ENCODE assay signal across 16 mouse cellular contexts in the genomic region with DNA sequence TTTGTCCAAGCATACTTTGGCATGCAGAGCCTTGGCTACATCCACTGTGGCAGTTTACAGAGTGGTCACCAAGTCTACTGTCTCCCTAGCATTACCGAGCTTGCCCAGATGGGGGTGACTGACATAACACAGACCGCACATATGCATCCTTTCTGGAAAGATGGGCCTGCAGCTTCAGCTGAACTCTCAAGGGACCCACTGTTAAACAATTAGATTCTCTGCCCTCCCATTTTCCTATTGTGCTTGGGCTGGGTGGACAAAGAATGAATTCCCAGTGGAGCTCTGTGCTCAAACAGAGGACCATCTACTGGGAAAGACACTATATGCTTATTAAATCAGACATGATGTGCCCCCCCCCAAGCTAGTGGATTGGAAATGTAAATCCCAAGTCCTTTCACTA. TPM values are rescaled to one million over a fixed set of nuclear protein-coding genes. Genes with fewer than 3 reads are reported as not detected.
DNase-seq lines count a peak whose midpoint lies in the region; ATAC-seq and TF ChIP-seq lines count a peak whose summit lies in the region.
"Had no signal": no experiment of that assay in that cellular context is flagged by ENCODE, and none has a peak within 500 bp of the region (broad histone marks: within the 10 kb centered on the region; RNA-seq: fewer than 3 reads in every experiment).

No protein-coding gene starts in this region.

- ATAC-seq in hindbrain, embryonic 11.5 days (ENCODE audit: low FRiP score): no peak; the same call in 1 of the 2 replicates
- no peak for ATAC-seq in hindbrain, embryonic 13.5 days (ENCODE audit: low FRiP score)
- ATAC-seq in erythroblast, adult 5-6 weeks (replicated peaks; ENCODE audit: low FRiP score, poor library complexity, severe bottlenecking): no peak
- ATAC-seq: forebrain, postnatal 0 days; intestine, embryonic 15.5 days had no signal

- H3K27ac ChIP-seq in hindbrain, embryonic 11.5 days (ENCODE audit: low read depth, low read length): no peak overlapping the region
- H3K27ac ChIP-seq in hindbrain, embryonic 13.5 days: no peak overlapping the region
- no peak overlapping the region for H3K27ac ChIP-seq in MEL (ENCODE audit: control insufficient read depth, low read depth, low read length)
- H3K27ac ChIP-seq: embryonic facial prominence, embryonic 13.5 days; intestine, embryonic 15.5 days; lung, embryonic 15.5 days had no signal

- no peak for TF ChIP-seq RAD21 in MEL (IDR thresholded peaks at IDR 0.05; ENCODE audit: low read depth, low read length)

- WGBS in hindbrain, embryonic 11.5 days: 70% methylated on average over 2 of the region's 2 CpGs
- WGBS in hindbrain, embryonic 13.5 days: 58% methylated on average over 2 of the region's 2 CpGs

- TF ChIP-seq POLR2A in MEL (IDR thresholded peaks at IDR 0.05; ENCODE audit: control insufficient read depth in 1 of 2, insufficient read depth in 1 of 2, low read depth in 1 of 2, low read length in 2 of 2, poor library complexity in 1 of 2): no peak

- no peak overlapping the region for H3K9ac ChIP-seq in hindbrain, embryonic 11.5 days (ENCODE audit: low read depth, low read length)
- no peak overlapping the region for H3K9ac ChIP-seq in hindbrain, embryonic 13.5 days
- no peak overlapping the region for H3K9ac ChIP-seq in MEL (ENCODE audit: control insufficient read depth, low read depth, low read length, poor library complexity, severe bottlenecking)
- H3K9ac ChIP-seq: embryonic facial prominence, embryonic 13.5 days; forebrain, postnatal 0 days; intestine, embryonic 15.5 days; lung, embryonic 15.5 days had no signal

- H3K4me3 ChIP-seq in hindbrain, embryonic 11.5 days (ENCODE audit: low read depth, low read length): no peak overlapping the region
- no peak overlapping the region for H3K4me3 ChIP-seq in hindbrain, embryonic 13.5 days
- no peak overlapping the region for H3K4me3 ChIP-seq in MEL (ENCODE audit: control insufficient read depth in 1 of 2, insufficient read depth in 1 of 2, low read depth in 2 of 2, low read length in 2 of 2)
- H3K4me3 ChIP-seq: embryonic facial prominence, embryonic 13.5 days; intestine, embryonic 15.5 days; lung, embryonic 15.5 days had no signal

- no peak for TF ChIP-seq EP300 in MEL (IDR thresholded peaks at IDR 0.05; ENCODE audit: low read depth in 1 of 2, low read length in 2 of 2)

- peak; percentile 26 for DNase-seq in hindbrain, embryonic 11.5 days (ENCODE audit: low spot score)
- peak; percentile 9 for DNase-seq in retina, embryonic 14.5 days (ENCODE audit: low spot score)
- no peak for DNase-seq in retina, postnatal 1 day
- peak; percentile 30 for DNase-seq in MEL (ENCODE audit: low read depth, low spot score)
- DNase-seq in splenic B cell, adult 2 months (ENCODE audit: low read depth, low spot score): peak; percentile 66
- DNase-seq: forebrain, postnatal 0 days; gastrocnemius, postnatal 14 days; heart, postnatal 14 days; left cerebral cortex, postnatal 4 days; thymus, postnatal 4 days had no signal

- H3K79me2 ChIP-seq in MEL (ENCODE audit: control insufficient read depth, insufficient read depth, low read length, poor library complexity): peaks cover 86% of the 10 kb centered on the region

- no peaks in the 10 kb centered on the region for H3K27me3 ChIP-seq in hindbrain, embryonic 11.5 days (ENCODE audit: control insufficient read depth, insufficient read depth, low read length)
- no peaks in the 10 kb centered on the region for H3K27me3 ChIP-seq in hindbrain, embryonic 13.5 days
- H3K27me3 ChIP-seq in MEL (ENCODE audit: control insufficient read depth in 1 of 2, insufficient read depth in 2 of 2, low read length in 2 of 2): no peaks in the 10 kb centered on the region
- H3K27me3 ChIP-seq in splenic B cell, adult 2 months (ENCODE audit: control insufficient read depth, insufficient read depth, low read length, poor library complexity, severe bottlenecking): no peaks in the 10 kb centered on the region
- H3K27me3 ChIP-seq: embryonic facial prominence, embryonic 13.5 days; intestine, embryonic 15.5 days; lung, embryonic 15.5 days had no signal

- no peak overlapping the region for H3K4me2 ChIP-seq in hindbrain, embryonic 11.5 days (replicated peaks; ENCODE audit: low read depth, low read length)
- H3K4me2 ChIP-seq in hindbrain, embryonic 13.5 days: no peak overlapping the region
- H3K4me2 ChIP-seq: embryonic facial prominence, embryonic 13.5 days; heart, embryonic 11.5 days; intestine, embryonic 15.5 days; lung, embryonic 15.5 days had no signal

- H3K4me1 ChIP-seq in hindbrain, embryonic 11.5 days (replicated peaks; ENCODE audit: control insufficient read depth, insufficient read depth, low read length): no peaks in the 10 kb centered on the region
- peaks cover 8% of the 10 kb centered on the region; the same call in 1 of the 2 replicates for H3K4me1 ChIP-seq in hindbrain, embryonic 13.5 days (replicated peaks)
- peaks cover 11 to 29% of the 10 kb centered on the region in 2 experiments for H3K4me1 ChIP-seq in MEL (ENCODE audit: control insufficient read depth in 1 of 2, insufficient read depth in 2 of 2, low read length in 2 of 2)
- H3K4me1 ChIP-seq: intestine, embryonic 15.5 days; lung, embryonic 15.5 days had no signal

- no peaks in the 10 kb centered on the region for H3K9me3 ChIP-seq in hindbrain, embryonic 11.5 days (ENCODE audit: control insufficient read depth, low read length)
- no peaks in the 10 kb centered on the region for H3K9me3 ChIP-seq in hindbrain, embryonic 13.5 days
- no peaks in the 10 kb centered on the region for H3K9me3 ChIP-seq in MEL (replicated peaks; ENCODE audit: insufficient read depth, low read length)
- H3K9me3 ChIP-seq: embryonic facial prominence, embryonic 13.5 days; intestine, embryonic 15.5 days; lung, embryonic 15.5 days had no signal

- no peaks in the 10 kb centered on the region for H3K36me3 ChIP-seq in hindbrain, embryonic 11.5 days (ENCODE audit: control insufficient read depth, insufficient read depth, low read length)
- no peaks in the 10 kb centered on the region for H3K36me3 ChIP-seq in hindbrain, embryonic 13.5 days
- H3K36me3 ChIP-seq in MEL (ENCODE audit: control insufficient read depth in 1 of 2, insufficient read depth in 2 of 2, low read length in 2 of 2): peaks cover 21 to 28% of the 10 kb centered on the region in 2 experiments
- H3K36me3 ChIP-seq in splenic B cell, adult 2 months (ENCODE audit: control insufficient read depth, insufficient read depth, low read length, poor library complexity, severe bottlenecking): no peaks in the 10 kb centered on the region
- H3K36me3 ChIP-seq: embryonic facial prominence, embryonic 13.5 days; intestine, embryonic 15.5 days; lung, embryonic 15.5 days had no signal

- 0 out of 6 replicates have a peak, but pooled peaks of 2 of the 3 experiments have one; percentile 1 to 15 for TF ChIP-seq CTCF in MEL (IDR thresholded peaks at IDR 0.05 in 2 of 3, conservative IDR thresholded peaks at IDR 0.05 in 1 of 3; ENCODE audit: control insufficient read depth in 1 of 3, insufficient read depth in 1 of 3, low read depth in 2 of 3, low read length in 3 of 3, poor library complexity in 1 of 3, severe bottlenecking in 1 of 3)

TF ChIP-seq in MEL, 35 proteins besides CTCF, POLR2A, EP300 and RAD21:
- TF ChIP-seq POLR2AphosphoS2 (IDR thresholded peaks at IDR 0.05; ENCODE audit: low read length) (no peak), MAZ (IDR thresholded peaks at IDR 0.05; ENCODE audit: low read depth, low read length) (no peak), UBTF (IDR thresholded peaks at IDR 0.05; ENCODE audit: borderline replicate concordance, insufficient read depth, low read depth, low read length) (no peak), MEF2A (IDR thresholded peaks at IDR 0.05; ENCODE audit: extremely low read depth, insufficient replicate concordance, low read depth, low read length, poor library complexity, severe bottlenecking) (no peak), NELFE (IDR thresholded peaks at IDR 0.05; ENCODE audit: low read depth, low read length) (no peak), CHD1 (IDR thresholded peaks at IDR 0.05; ENCODE audit: low read depth, low read length) (no peak), ELF1 (IDR thresholded peaks at IDR 0.05; ENCODE audit: low read depth, low read length) (no peak), HCFC1 (IDR thresholded peaks at IDR 0.05; ENCODE audit: low read depth, low read length) (no peak), USF2 (IDR thresholded peaks at IDR 0.05; ENCODE audit: borderline replicate concordance in 1 of 2, insufficient read depth in 1 of 2, low read depth in 1 of 2, low read length in 2 of 2) (no peak), GATA1 (IDR thresholded peaks at IDR 0.05; ENCODE audit: low read depth, low read length) (no peak), GABPA (IDR thresholded peaks at IDR 0.05; ENCODE audit: low read depth, low read length) (no peak), BHLHE40 (IDR thresholded peaks at IDR 0.05; ENCODE audit: borderline replicate concordance, low read depth, low read length) (no peak)

RNA-seq across cellular contexts. Expression of a gene that starts 9.1 kb away (rescaled TPM):
- polyA plus RNA-seq in hindbrain, embryonic 11.5 days (2014; fragmentation: Nextera tagmentation; extraction: Ambion mirVana): 0.77 and 0.80 TPM in 2 replicates
- polyA plus RNA-seq in hindbrain, embryonic 13.5 days (2015; fragmentation: Nextera tagmentation; extraction: Ambion mirVana): 0.87 and 0.93 TPM in 2 replicates
- total RNA-seq in MEL (2012; rRNA removed): 56.3 and 60.9 TPM in 2 replicates
- 100 to 1,000 TPM in 1 of 2 experiments, 10 to 100 TPM in 1; 77.9 to 101 TPM for polyA plus RNA-seq in MEL (2012; ENCODE audit: insufficient read depth in 1 of 2, insufficient read length in 2 of 2, low read depth in 1 of 2, low replicate concordance in 2 of 2, missing spikeins in 1 of 2)
- total RNA-seq in erythroblast, adult 5-6 weeks (2015; ENCODE audit: low replicate concordance): 35.7 and 35.9 TPM in 2 replicates
- 27.5 and 32.6 TPM in 2 replicates for total RNA-seq in erythroblast, adult 5-6 weeks (2017; ENCODE audit: low replicate concordance)

RNA-seq across cellular contexts. Expression of a gene that starts 58.8 kb away (rescaled TPM):
- polyA plus RNA-seq in hindbrain, embryonic 11.5 days (2014; fragmentation: Nextera tagmentation; extraction: Ambion mirVana): 27.7 and 28.5 TPM in 2 replicates
- 5.4 and 5.7 TPM in 2 replicates for polyA plus RNA-seq in hindbrain, embryonic 13.5 days (2015; fragmentation: Nextera tagmentation; extraction: Ambion mirVana)
- total RNA-seq in MEL (2012; rRNA removed): 35.5 and 36.3 TPM in 2 replicates
- polyA plus RNA-seq in MEL (2012; ENCODE audit: insufficient read depth in 1 of 2, insufficient read length in 2 of 2, low read depth in 1 of 2, low replicate concordance in 2 of 2, missing spikeins in 1 of 2): 10 to 100 TPM in 1 of 2 experiments, not detected in 1; 24.2 TPM
- total RNA-seq in erythroblast, adult 5-6 weeks (2015; ENCODE audit: low replicate concordance): 5.2 and 9.2 TPM in 2 replicates
- total RNA-seq in erythroblast, adult 5-6 weeks (2017; ENCODE audit: low replicate concordance): 15.4 and 20.5 TPM in 2 replicates

Comparison
In these comparisons a context has a peak if more than half of its experiments do, and no peak if none do; other contexts are left out.
1. RNA of a gene that starts 9.1 kb away (polyA plus RNA-seq): 77.9 to 101 TPM in MEL; 0.87 to 0.93 TPM in hindbrain, embryonic 13.5 days and 0.77 to 0.80 TPM in hindbrain, embryonic 11.5 days; every median in the first group is over 10 times any median in the second.